Mouse (Mus musculus) midbrain, embryonic 16.5 days (tissue): ENCODE results near the gene Hist1h1a. TPM values are rescaled to one million over a fixed set of nuclear protein-coding genes. Genes with fewer than 3 reads are reported as not detected.
A peak's percentile ranks its signal among the peaks of the same experiment; 100 is the strongest.
"Not testable (repeated sequence)": the region's sequence is repeated elsewhere in the genome, so short reads cannot be mapped to it uniquely, and the experiment has no call there.

Experiments
- ATAC-seq: fragments of 200-750 bp; cut with Nextera tagmentation; 2 replicates; pipeline ENCODE4 v1.8.0; 2017; ENCODE audit warnings: moderate TSS enrichment
- H3K27ac ChIP-seq: fragments of 300-500 bp; sonication (generic); 2 replicates; pipeline ENCODE4 v1.5.1; 2014; ENCODE audit warnings: mild to moderate bottlenecking, low read length, mixed read lengths
- H3K27me3 ChIP-seq: fragments of 300-500 bp; sonication (generic); 2 replicates; pipeline ENCODE4 v1.6.1; 2014; ENCODE audit warnings: low read depth, low read length, mixed read lengths; ENCODE audit not compliant: control insufficient read depth, insufficient read depth
- H3K36me3 ChIP-seq: fragments of 300-500 bp; sonication (generic); 2 replicates; pipeline ENCODE4 v1.6.1; 2014; ENCODE audit warnings: mild to moderate bottlenecking, low read length, moderate library complexity, mixed read lengths; ENCODE audit not compliant: control insufficient read depth, insufficient read depth
- H3K4me1 ChIP-seq: fragments of 300-500 bp; sonication (generic); 2 replicates; pipeline ENCODE4 v1.6.1; 2014; ENCODE audit warnings: mild to moderate bottlenecking, low read length, mixed read lengths; ENCODE audit not compliant: control insufficient read depth, insufficient read depth
- H3K4me2 ChIP-seq: fragments of 300-500 bp; sonication (generic); 2 replicates; pipeline ENCODE4 v1.6.1; 2014; ENCODE audit warnings: mild to moderate bottlenecking, low read length, mixed read lengths
- H3K4me3 ChIP-seq: fragments of 300-500 bp; sonication (generic); 2 replicates; pipeline ENCODE4 v1.5.1; 2014; ENCODE audit warnings: low read depth, mild to moderate bottlenecking, low read length, moderate library complexity, mixed read lengths
- H3K9ac ChIP-seq: fragments of 300-500 bp; sonication (generic); 2 replicates; pipeline ENCODE4 v1.6.1; 2014; ENCODE audit warnings: low read depth, low read length, mixed read lengths
- H3K9me3 ChIP-seq: fragments of 300-500 bp; sonication (generic); replicated peaks from 2 replicates; pipeline ENCODE4 v1.6.1; 2014; ENCODE audit warnings: mild to moderate bottlenecking, low read length, mixed read lengths; ENCODE audit not compliant: control insufficient read depth, poor library complexity, severe bottlenecking
- WGBS: fragments of 180-500 bp; shearing (Covaris S2); extraction: QIAGEN DNeasy Blood & Tissue Kit; methylation state at CpG from one replicate; pipeline ENCODE4 v1.1.7; 2014; 5-methylcytosine and 5-hydroxymethylcytosine counted together
- polyA plus RNA-seq: library from polyadenylated mRNA; unstranded; fragments of >200 nt; fragmentation: Nextera tagmentation; extraction: Ambion mirVana; gene quantifications from 2 replicates; pipeline ENCODE4 v1.2.1, GENCODE M21; 2015

Gene Hist1h1a
- polyA plus RNA-seq, 1 experiment from 2014 or later: not detected

GRCm38 (mm10) chr13:23763242-23763585 lies 252 bp upstream of the Hist1h1a start:
- Histone ChIP-seq H3K27ac (peak overlapping the region; percentile 67), H3K9me3 (no peaks in the 10 kb centered on the region), H3K36me3 (no peaks in the 10 kb centered on the region), H3K4me1 (peaks cover 25% of the 10 kb centered on the region), H3K9ac (peak overlapping the region; percentile 22; the same call in 1 of the 2 replicates), H3K27me3 (no peaks in the 10 kb centered on the region), H3K4me3 (peak overlapping the region; percentile 49), H3K4me2 (peak overlapping the region; percentile 82)
- no peak for ATAC-seq
- under 1% methylated on average over 10 of the region's 10 CpGs for WGBS

DNA sequence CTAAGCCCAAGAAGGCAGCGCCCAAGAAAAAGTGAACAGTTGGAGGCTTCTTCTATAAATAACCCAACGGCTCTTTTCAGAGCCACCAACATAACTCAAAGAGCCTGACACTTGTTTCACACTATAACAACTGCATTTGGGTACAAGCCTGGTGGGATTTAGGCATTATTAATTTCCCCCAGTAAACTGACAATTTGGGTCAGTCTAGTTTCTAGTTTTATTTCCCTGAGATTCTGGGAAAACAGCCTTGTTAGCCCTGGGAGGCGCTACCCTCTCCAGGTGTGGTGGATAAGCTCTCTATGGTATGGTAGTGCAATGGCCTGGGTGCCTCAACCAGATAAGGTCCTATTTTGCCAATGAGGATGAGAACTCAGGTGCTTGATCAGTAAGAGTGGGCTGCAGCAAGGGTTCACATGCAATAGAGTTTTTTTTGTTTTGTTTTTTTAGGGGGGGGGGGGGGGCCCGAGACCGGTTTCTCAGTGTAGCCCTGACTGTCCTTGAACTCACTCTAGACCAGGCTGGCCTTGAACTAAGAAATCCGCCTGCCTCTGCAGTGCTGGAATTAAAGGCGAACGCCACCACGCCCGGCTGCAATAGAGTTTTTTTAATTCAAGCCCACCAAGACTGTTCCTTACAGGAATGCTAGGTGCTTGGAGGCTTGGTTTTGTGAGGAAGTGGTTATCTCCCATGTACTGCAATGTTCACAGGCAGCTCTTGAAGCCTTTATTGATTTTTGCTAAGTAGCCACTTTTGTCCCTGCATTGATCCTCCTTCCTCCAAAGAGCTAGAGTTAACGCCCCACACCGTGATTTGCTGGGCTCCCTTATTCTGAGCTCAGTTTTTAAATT lies 1.1 kb downstream of the Hist1h1a start:
- WGBS: 33% methylated on average over 12 of the region's 12 CpGs
- H3K27me3 ChIP-seq: no peaks in the 10 kb centered on the region
- H3K4me3 ChIP-seq: peak overlapping the region; percentile 49

GRCm38 (mm10) chr13:23765172-23765513 lies 1.7 kb downstream of the Hist1h1a start:
- H3K36me3 ChIP-seq: no peaks in the 10 kb centered on the region
- no peak overlapping the region for H3K9ac ChIP-seq
- no peaks in the 10 kb centered on the region for H3K9me3 ChIP-seq
- peaks cover 21% of the 10 kb centered on the region for H3K4me1 ChIP-seq
- no peaks in the 10 kb centered on the region for H3K27me3 ChIP-seq
- H3K4me3 ChIP-seq: no peak overlapping the region
- no peak for ATAC-seq
- no peak overlapping the region for H3K4me2 ChIP-seq
- WGBS: 68% methylated on average over 1 of the region's 1 CpGs
- H3K27ac ChIP-seq: no peak overlapping the region

More for the DNA sequence above, 1.1 kb downstream of the Hist1h1a start:
- no peak for ATAC-seq
- Histone ChIP-seq H3K36me3 (no peaks in the 10 kb centered on the region), H3K9me3 (no peaks in the 10 kb centered on the region), H3K27ac (peak overlapping the region; percentile 67), H3K4me2 (peak overlapping the region; percentile 82), H3K9ac (peak overlapping the region; percentile 64), H3K4me1 (peaks cover 25% of the 10 kb centered on the region)

DNA sequence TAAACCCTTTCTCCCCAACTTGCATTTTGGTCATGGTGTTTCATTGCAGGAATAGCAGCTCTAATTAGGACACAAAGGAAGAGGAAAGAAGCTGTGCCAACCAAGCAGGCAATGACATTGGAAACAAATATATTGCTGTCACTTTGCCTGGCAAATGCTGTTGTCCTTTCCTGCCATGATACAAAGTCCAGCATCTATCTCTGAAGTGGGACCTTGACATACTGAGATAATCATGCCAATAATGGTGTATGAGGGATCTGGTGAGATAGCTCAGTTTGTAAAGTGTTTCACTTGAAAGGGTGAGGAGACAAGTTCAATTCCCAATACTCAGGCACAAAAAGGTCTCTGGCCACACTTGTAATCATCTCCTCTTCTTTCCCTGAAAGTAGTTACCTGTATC lies 3.3 kb downstream of the Hist1h1a start:
- H3K4me2 ChIP-seq: no peak overlapping the region
- ATAC-seq: no peak
- no peak overlapping the region for H3K27ac ChIP-seq
- H3K9me3 ChIP-seq: no peaks in the 10 kb centered on the region
- H3K36me3 ChIP-seq: no peaks in the 10 kb centered on the region
- no peak overlapping the region for H3K4me3 ChIP-seq
- H3K9ac ChIP-seq: no peak overlapping the region
- peaks cover 18% of the 10 kb centered on the region for H3K4me1 ChIP-seq
- no peaks in the 10 kb centered on the region for H3K27me3 ChIP-seq

- Histone ChIP-seq H3K4me1 (peaks cover 16% of the 10 kb centered on the region), H3K27me3 (no peaks in the 10 kb centered on the region)
Measured at GRCm38 (mm10) chr13:23768834-23769397, 5.5 kb downstream of the Hist1h1a start.

DNA sequence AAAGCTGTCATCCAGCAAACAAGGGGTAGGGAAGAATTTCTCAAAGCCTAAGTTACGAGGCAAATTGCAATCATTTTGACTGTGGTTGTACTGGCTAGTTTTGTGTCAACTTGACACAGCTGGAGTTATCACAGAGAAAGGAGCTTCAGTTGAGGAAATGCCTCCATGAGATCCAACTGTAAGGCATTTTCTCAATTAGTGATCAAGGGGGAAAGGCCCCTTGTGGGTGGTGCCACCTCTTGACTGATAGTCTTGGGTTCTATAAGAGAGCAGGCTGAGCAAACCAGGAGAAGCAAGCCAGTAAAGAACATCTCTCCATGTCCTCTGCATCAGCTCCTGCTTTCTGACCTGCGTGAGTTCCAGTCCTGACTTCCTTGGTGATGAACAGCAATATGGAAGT lies 6.1 kb downstream of the Hist1h1a start, which contains the start of gene Trim38:
Trim38 (plus strand) TSS at position 301 of the 400 bp plus-strand sequence.
- not testable (repeated sequence) for ATAC-seq, H3K36me3 ChIP-seq, H3K9ac ChIP-seq, H3K4me1 ChIP-seq, H3K9me3 ChIP-seq, H3K4me2 ChIP-seq, H3K4me3 ChIP-seq, H3K27ac ChIP-seq, H3K27me3 ChIP-seq
- WGBS: 96% methylated on average over 2 of the region's 2 CpGs

More at GRCm38 (mm10) chr13:23768834-23769397, 5.5 kb downstream of the Hist1h1a start:
- 34% methylated on average over 5 of the region's 5 CpGs for WGBS
- Histone ChIP-seq H3K9ac (no peak overlapping the region), H3K9me3 (no peaks in the 10 kb centered on the region), H3K36me3 (no peaks in the 10 kb centered on the region), H3K4me2 (no peak overlapping the region), H3K4me3 (no peak overlapping the region), H3K27ac (no peak overlapping the region)
- ATAC-seq: no peak

GRCm38 (mm10) chr13:23772561-23773313 lies 9.3 kb downstream of the Hist1h1a start:
- no peaks in the 10 kb centered on the region for H3K36me3 ChIP-seq
- H3K9ac ChIP-seq: no peak overlapping the region
- no peaks in the 10 kb centered on the region for H3K27me3 ChIP-seq
- no peak overlapping the region for H3K27ac ChIP-seq
- peaks cover 8% of the 10 kb centered on the region for H3K4me1 ChIP-seq
- H3K4me2 ChIP-seq: peak overlapping the region; percentile 52
- WGBS: 22% methylated on average over 21 of the region's 21 CpGs
- H3K4me3 ChIP-seq: peak overlapping the region; percentile 8; the same call in 1 of the 2 replicates
- no peaks in the 10 kb centered on the region for H3K9me3 ChIP-seq
- peak; percentile 92 for ATAC-seq

GRCm38 (mm10) chr13:23778339-23778738 lies 14.9 kb downstream of the Hist1h1a start:
- no peaks in the 10 kb centered on the region for H3K27me3 ChIP-seq
- H3K27ac ChIP-seq: no peak overlapping the region
- H3K4me2 ChIP-seq: no peak overlapping the region
- H3K4me3 ChIP-seq: no peak overlapping the region
- no peaks in the 10 kb centered on the region for H3K36me3 ChIP-seq
- no peak for ATAC-seq
- no peaks in the 10 kb centered on the region for H3K4me1 ChIP-seq
- H3K9ac ChIP-seq: no peak overlapping the region
- no peaks in the 10 kb centered on the region for H3K9me3 ChIP-seq
- 94% methylated on average over 7 of the region's 7 CpGs for WGBS

GRCm38 (mm10) chr13:23779025-23779424 lies 15.6 kb downstream of the Hist1h1a start:
- H3K36me3 ChIP-seq: no peaks in the 10 kb centered on the region
- no peak overlapping the region for H3K27ac ChIP-seq
- no peaks in the 10 kb centered on the region for H3K9me3 ChIP-seq
- no peaks in the 10 kb centered on the region for H3K4me1 ChIP-seq
- H3K4me3 ChIP-seq: no peak overlapping the region
- no peak for ATAC-seq
- no peak overlapping the region for H3K4me2 ChIP-seq
- 92% methylated on average over 4 of the region's 4 CpGs for WGBS
- H3K27me3 ChIP-seq: no peaks in the 10 kb centered on the region
- no peak overlapping the region for H3K9ac ChIP-seq
